Mouse (Mus musculus): ENCODE measurements around the gene Gm5168. TPM values are rescaled to one million over a fixed set of nuclear protein-coding genes. Genes with fewer than 3 reads are reported as not detected.

Gm5168 gene
- not detected in 2 replicates for polyA plus RNA-seq (2012; rRNA removed)

DNA sequence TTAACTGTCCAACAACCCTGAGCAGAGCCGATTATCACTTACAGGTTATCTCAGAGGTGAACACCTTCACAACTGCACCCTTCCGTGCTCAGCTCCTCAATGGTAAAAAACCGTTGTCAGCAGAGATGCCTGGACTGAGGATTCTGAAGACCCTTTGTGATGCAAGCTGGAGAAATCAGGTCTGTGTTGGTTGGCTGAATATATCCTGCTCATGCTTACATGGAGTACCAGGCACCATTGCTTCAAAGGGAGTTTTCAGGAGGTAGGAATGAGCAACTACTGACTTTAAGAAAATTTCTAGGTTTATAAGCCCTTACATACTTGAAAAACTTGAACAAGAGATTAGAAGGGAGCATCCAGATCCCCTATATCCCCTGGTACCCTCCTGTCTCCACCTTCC, at the start of gene Gm5168:
TSS of gene Gm5168 (minus strand) at position 101 of the 400 bp plus-strand sequence.

Other genes with a start within 250 kb of the Gm5168 start
- gene Gm2012, start 180.3 kb upstream of the Gm5168 start, polyA plus RNA-seq (2012; rRNA removed), result not detected in 2 replicates